Mouse (Mus musculus) leukemia stem cell, adult 10-12 weeks (primary cell): ENCODE measurements around the gene Rhox3c. TPM values are rescaled to one million over a fixed set of nuclear protein-coding genes. Genes with fewer than 3 reads are reported as not detected.

Experiments used
- polyA plus RNA-seq: library from polyadenylated mRNA; stranded (reverse); fragments of >175 nt; gene quantifications from 2 replicates; pipeline ENCODE4 v1.2.3, GENCODE M21; 2012; ENCODE audit warnings: low replicate concordance

The Rhox3c gene
- not detected in 2 replicates for polyA plus RNA-seq

DNA sequence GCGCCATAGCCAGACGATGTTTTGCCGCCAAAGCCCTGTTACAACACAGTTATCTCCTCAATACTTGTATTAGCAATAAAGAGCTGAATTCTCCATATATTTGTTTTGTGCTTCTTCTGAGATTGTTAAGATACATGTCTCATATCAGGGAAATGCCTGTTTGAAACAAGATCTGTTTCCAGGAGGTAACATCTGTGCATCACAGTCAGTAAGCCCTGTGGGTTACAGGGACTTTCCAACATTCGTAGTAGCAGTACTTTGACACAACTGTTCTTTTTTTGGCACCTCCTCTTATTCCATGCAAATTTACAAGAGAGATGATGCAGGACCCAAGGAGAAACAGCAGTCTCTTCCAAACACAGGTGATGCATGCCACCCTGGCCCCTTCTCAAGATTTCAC, at the start of gene Rhox3c:
Gene Rhox3c, plus strand, starts transcription at position 301 of the 400 bp plus-strand sequence.

DNA sequence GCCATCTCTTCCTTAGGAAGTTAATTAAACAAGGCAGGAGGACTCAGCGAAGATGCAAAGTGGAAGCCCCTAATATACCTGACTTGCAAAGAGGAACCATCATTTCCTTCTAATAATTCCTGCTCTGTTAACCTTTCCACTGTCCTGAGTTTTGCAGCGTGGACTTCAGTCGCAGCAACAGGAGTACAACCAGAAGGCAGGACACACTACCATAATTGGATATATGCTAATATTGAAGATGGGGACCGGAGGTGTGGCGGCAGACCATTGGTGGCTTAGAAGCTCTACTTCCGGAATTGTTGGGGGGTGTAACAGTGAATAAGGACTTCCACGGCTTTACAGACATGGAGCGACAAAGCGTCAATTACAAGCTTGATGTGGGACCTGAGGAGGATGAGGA, 46.6 kb upstream of the Rhox3c start, which contains the start of gene Rhox2b:
Gene Rhox2b, plus strand, starts transcription at position 301 of the 400 bp plus-strand sequence.

DNA sequence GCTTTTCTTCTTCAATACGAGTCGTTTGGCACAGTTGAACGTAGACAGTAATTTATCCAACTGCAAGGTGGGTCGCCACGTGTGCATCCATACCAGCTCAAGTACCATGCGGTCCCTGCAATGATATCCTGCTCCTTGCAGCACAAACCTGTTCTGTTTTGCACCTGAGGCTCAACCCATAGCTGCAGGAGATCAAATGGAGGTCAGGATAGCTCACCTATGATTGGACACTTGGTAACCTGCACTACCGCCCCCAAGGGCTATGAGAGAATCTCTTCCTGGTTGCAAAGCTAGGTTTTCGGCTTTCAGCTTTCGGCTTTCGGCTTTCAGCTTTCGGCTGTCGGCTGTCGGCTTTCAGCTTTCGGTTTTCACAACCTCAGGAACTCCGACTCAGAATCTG, 26.2 kb upstream of the Rhox3c start, which contains the start of gene Rhox4b:
Gene Rhox4b, plus strand, starts transcription at position 301 of the 400 bp plus-strand sequence.

DNA sequence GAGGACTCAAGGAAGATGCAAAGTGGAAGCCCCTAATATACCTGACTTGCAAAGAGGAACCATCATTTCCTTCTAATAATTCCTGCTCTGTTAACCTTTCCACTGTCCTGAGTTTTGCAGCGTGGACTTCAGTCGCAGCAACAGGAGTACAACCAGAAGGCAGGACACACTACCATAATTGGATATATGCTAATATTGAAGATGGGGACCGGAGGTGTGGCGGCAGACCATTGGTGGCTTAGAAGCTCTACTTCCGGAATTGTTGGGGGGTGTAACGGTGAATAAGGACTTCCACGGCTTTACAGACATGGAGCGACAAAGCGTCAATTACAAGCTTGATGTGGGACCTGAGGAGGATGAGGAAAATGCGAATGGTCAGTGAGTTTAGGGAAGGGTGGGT, 5.0 kb upstream of the Rhox3c start, which contains the start of gene Rhox2c:
Gene Rhox2c, plus strand, starts transcription at position 301 of the 400 bp plus-strand sequence.

DNA sequence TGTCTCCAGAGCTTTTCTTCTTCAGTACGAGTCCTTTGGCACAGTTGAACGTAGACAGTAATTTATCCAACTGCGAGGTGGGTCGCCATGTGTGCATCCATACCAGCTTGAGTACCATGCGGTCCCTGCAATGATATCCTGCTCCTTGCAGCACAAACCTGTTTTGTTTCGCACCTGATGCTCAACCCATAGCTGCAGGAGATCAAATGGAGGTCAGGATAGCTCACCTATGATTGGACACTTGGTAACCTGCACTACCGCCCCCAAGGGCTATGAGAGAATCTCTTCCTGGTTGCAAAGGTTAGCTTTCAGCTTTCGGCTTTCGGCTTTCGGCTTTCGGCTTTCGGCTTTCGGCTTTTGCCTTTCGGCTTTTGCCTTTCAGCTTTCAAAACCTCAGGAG, 21.7 kb downstream of the Rhox3c start, which contains the start of gene Rhox4c:
Gene Rhox4c, plus strand, starts transcription at position 301 of the 400 bp plus-strand sequence.

DNA sequence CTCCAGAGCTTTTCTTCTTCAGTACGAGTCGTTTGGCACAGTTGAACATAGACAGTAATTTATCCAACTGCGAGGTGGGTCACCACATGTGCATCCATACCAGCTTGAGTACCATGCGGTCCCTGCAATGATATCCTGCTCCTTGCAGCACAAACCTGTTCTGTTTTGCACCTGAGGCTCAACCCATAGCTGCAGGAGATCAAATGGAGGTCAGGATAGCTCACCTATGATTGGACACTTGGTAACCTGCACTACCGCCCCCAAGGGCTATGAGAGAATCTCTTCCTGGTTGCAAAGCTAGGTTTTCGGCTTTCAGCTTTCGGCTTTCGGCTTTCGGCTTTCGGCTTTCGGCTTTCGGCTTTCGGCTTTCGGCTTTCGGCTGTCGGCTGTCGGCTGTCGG, 55.7 kb downstream of the Rhox3c start, which contains the start of gene Rhox4d:
Gene Rhox4d, plus strand, starts transcription at position 301 of the 400 bp plus-strand sequence.

Other genes starting within 250 kb of the Rhox3c start
- gene Gm9, start 247.5 kb upstream of the Rhox3c start, polyA plus RNA-seq: not detected in 2 replicates
- not detected in 2 replicates for gene Rhox1, start 236.3 kb upstream of the Rhox3c start, polyA plus RNA-seq
- gene Rhox2a, start 213.6 kb upstream of the Rhox3c start, polyA plus RNA-seq: not detected in 2 replicates
- not detected in 2 replicates for gene Rhox3a, start 208.7 kb upstream of the Rhox3c start, polyA plus RNA-seq
- not detected in 2 replicates for gene Rhox4a, start 193.2 kb upstream of the Rhox3c start, polyA plus RNA-seq
- not detected in 2 replicates for gene Rhox3a2, start 78.6 kb upstream of the Rhox3c start, polyA plus RNA-seq
- gene Rhox4a2, start 67.7 kb upstream of the Rhox3c start, polyA plus RNA-seq: not detected in 2 replicates
- gene Rhox2b, start 46.5 kb upstream of the Rhox3c start, polyA plus RNA-seq: not detected in 2 replicates
- gene Rhox4b, start 26.1 kb upstream of the Rhox3c start, polyA plus RNA-seq: not detected in 2 replicates
- not detected in 2 replicates for gene Rhox2c, start 4.9 kb upstream of the Rhox3c start, polyA plus RNA-seq
- gene Rhox4c, start 21.8 kb downstream of the Rhox3c start, polyA plus RNA-seq: not detected in 2 replicates
- not detected in 2 replicates for gene Rhox2d, start 34.8 kb downstream of the Rhox3c start, polyA plus RNA-seq
- gene Rhox4d, start 55.8 kb downstream of the Rhox3c start, polyA plus RNA-seq: not detected in 2 replicates
- gene Rhox2e, start 71.9 kb downstream of the Rhox3c start, polyA plus RNA-seq: not detected in 2 replicates
- gene Rhox3e, start 83.4 kb downstream of the Rhox3c start, polyA plus RNA-seq: not detected in 2 replicates
- not detected in 2 replicates for gene Rhox4e, start 98.8 kb downstream of the Rhox3c start, polyA plus RNA-seq
- gene Rhox2f, start 112.8 kb downstream of the Rhox3c start, polyA plus RNA-seq: not detected in 2 replicates
- not detected in 2 replicates for gene Rhox3f, start 122.4 kb downstream of the Rhox3c start, polyA plus RNA-seq
- gene Rhox4f, start 149.1 kb downstream of the Rhox3c start, polyA plus RNA-seq: not detected in 2 replicates
- gene Rhox3g, start 170.0 kb downstream of the Rhox3c start, polyA plus RNA-seq: not detected in 2 replicates
- gene Rhox2g, start 184.9 kb downstream of the Rhox3c start, polyA plus RNA-seq: not detected in 2 replicates
- gene Rhox4g, start 192.7 kb downstream of the Rhox3c start, polyA plus RNA-seq: not detected in 2 replicates
- gene Rhox3h, start 210.2 kb downstream of the Rhox3c start, polyA plus RNA-seq: not detected in 2 replicates
- gene Rhox2h, start 214.7 kb downstream of the Rhox3c start, polyA plus RNA-seq: not detected in 2 replicates